Mouse (Mus musculus): ENCODE measurements around the gene Pccb.

DNA sequence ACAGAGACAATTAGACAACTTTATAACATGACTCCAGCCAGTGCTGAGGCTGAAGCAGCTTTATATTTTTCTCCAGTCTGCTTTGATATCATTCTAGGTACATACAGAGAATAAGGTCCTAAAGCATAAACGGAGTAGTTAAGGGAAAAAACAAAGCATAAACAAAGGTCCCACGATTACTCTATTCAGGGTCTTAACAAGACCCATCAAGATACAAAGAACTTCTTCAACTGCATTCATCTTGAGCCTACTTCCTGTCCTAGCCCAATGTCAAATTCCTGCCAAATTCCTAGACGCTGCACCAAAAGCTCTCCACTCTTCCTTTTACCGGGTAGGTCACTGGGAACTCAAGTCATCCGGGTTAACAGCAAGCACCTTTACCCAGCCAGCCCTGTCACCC is 6.8 kb upstream of the Pccb start:
- TF ChIP-seq EP300 (IDR thresholded peaks at IDR 0.05; ENCODE audit: insufficient read depth, low read depth, low read length) = no peak
- no peak for TF ChIP-seq CTCF (IDR thresholded peaks at IDR 0.05; ENCODE audit: low read depth, low read length)
- TF ChIP-seq POLR2A (IDR thresholded peaks at IDR 0.05; ENCODE audit: insufficient read depth, low read length) = no peak

Data from ES-Bruce4 (cell line).